Mouse (Mus musculus): Measurements from ENCODE around the gene Itgam.

GRCm38 (mm10) chr7:128133596-128133995 is 71.2 kb downstream of the Itgam start:
- TF ChIP-seq POLR2A (IDR thresholded peaks at IDR 0.05; ENCODE audit: borderline replicate concordance, extremely low read depth, insufficient read depth, insufficient read length, poor library complexity, severe bottlenecking) (no peak), CTCF (IDR thresholded peaks at IDR 0.05; ENCODE audit: borderline replicate concordance, extremely low read depth, insufficient read depth, insufficient read length) (no peak)

All from brain, embryonic 14.5 days (tissue).